Mouse (Mus musculus) erythroblast, embryonic 14.5 days (primary cell): ENCODE results near the gene Prkrip1.

Source experiments
- GATA1 ChIP-seq: IDR thresholded peaks from 2 replicates; pipeline ENCODE4 v1.6.1; 2012; ENCODE audit warnings: low read length, inconsistent platforms, mixed read lengths
- TAL1 ChIP-seq: IDR thresholded peaks from 3 replicates; pipeline ENCODE4 v1.6.1; 2012; ENCODE audit warnings: low read length, inconsistent platforms, mixed read lengths

- no peak for TF ChIP-seq GATA1
- no peak for TF ChIP-seq TAL1
Measured at GRCm38 (mm10) chr5:136147704-136148103, 51.1 kb downstream of the Prkrip1 start.
